In the genomic region with DNA sequence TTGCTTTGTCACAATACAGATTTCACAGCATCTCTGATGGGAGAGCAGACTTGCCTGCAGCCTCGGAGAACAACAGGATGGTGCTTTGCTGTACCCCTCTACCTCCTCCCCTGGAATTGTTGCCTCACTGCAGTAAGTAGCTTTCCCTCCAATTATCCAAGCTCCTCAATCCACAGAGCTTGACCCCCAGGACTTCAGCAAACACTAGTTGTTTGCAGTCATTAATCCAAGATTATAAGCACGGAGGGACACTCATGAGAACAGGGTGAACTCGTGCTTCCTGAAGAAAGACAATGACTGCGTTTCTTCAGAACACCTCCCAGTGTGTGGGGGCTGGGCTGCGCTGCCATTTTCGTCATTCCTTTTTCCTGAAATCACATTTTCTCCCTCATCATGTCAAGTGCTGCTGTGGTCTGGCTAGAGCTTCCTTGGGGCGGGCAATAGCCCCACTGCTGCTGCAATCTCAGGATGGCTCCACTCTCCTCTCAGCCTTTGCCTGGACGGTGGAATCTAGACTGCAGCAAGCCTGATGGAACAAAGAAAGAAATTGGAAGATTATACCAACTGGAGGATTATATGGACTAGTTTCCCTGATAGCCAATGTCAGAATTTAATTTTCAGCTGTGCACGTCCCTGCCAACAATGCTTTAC, we compare ENCODE assay signal across 15 mouse cellular contexts.
DNase-seq lines count a peak whose midpoint lies in the region; ATAC-seq lines count a peak whose summit lies in the region.
"Had no signal": no experiment of that assay in that cellular context is flagged by ENCODE, and none has a peak within 500 bp of the region (broad histone marks: within the 10 kb centered on the region; RNA-seq: fewer than 3 reads in every experiment).

No protein-coding gene starts in this region.

- WGBS in forebrain, embryonic 14.5 days, result 17% methylated on average over 9 of the region's 9 CpGs
- 20% methylated on average over 9 of the region's 9 CpGs for WGBS in midbrain, embryonic 13.5 days

- no peaks in the 10 kb centered on the region for H3K4me1 ChIP-seq in forebrain, embryonic 14.5 days (ENCODE audit: control insufficient read depth, insufficient read depth, low read length)
- H3K4me1 ChIP-seq in midbrain, embryonic 13.5 days (replicated peaks), result peaks cover 6% of the 10 kb centered on the region
- H3K4me1 ChIP-seq: limb, embryonic 10.5 days had no signal

- H3K9me3 ChIP-seq in forebrain, embryonic 14.5 days (replicated peaks; ENCODE audit: control insufficient read depth, low read length), result no peaks in the 10 kb centered on the region
- no peaks in the 10 kb centered on the region for H3K9me3 ChIP-seq in midbrain, embryonic 13.5 days
- H3K9me3 ChIP-seq: limb, embryonic 10.5 days had no signal

- H3K27me3 ChIP-seq in forebrain, embryonic 14.5 days (replicated peaks; ENCODE audit: control insufficient read depth, insufficient read depth, low read length), result no peaks in the 10 kb centered on the region
- no peaks in the 10 kb centered on the region for H3K27me3 ChIP-seq in midbrain, embryonic 13.5 days

- no peak overlapping the region for H3K9ac ChIP-seq in forebrain, embryonic 14.5 days (ENCODE audit: low read length)
- no peak overlapping the region; the same call in 1 of the 2 replicates for H3K9ac ChIP-seq in midbrain, embryonic 13.5 days (replicated peaks)

- DNase-seq in Muller cell, postnatal 12 days (ENCODE audit: inconsistent ontology term), result peak; percentile 51
- peak; percentile 5 for DNase-seq in embryo, embryonic 11 days
- DNase-seq in forebrain, embryonic 14.5 days (ENCODE audit: low spot score), result peak; percentile 23
- no peak for DNase-seq in ovary, postnatal 36 days (ENCODE audit: low spot score)
- no peak for DNase-seq in adrenal gland, postnatal 14 days
- DNase-seq in ovary, adult 18-20 months (ENCODE audit: low spot score), result no peak
- DNase-seq in gastrocnemius, adult 18-20 months (ENCODE audit: low spot score), result no peak
- DNase-seq: adrenal gland, adult 2 months; cerebellum, postnatal 36 days; layer of hippocampus, adult 9-11 months; lung, postnatal 4 days; right cerebral cortex, adult 18-20 months had no signal

- ATAC-seq in forebrain, embryonic 14.5 days, result peak; percentile 46
- peak; percentile 86 for ATAC-seq in midbrain, embryonic 13.5 days
- ATAC-seq: Patski had no signal

- H3K4me3 ChIP-seq in forebrain, embryonic 14.5 days (ENCODE audit: low read depth, low read length), result no peak overlapping the region
- no peak overlapping the region; the same call in 1 of the 2 replicates for H3K4me3 ChIP-seq in midbrain, embryonic 13.5 days (replicated peaks)
- H3K4me3 ChIP-seq: limb, embryonic 10.5 days had no signal

- H3K36me3 ChIP-seq in forebrain, embryonic 14.5 days (ENCODE audit: control insufficient read depth, insufficient read depth, low read length), result no peaks in the 10 kb centered on the region
- H3K36me3 ChIP-seq in midbrain, embryonic 13.5 days, result no peaks in the 10 kb centered on the region
- H3K36me3 ChIP-seq: limb, embryonic 10.5 days had no signal

- H3K27ac ChIP-seq in forebrain, embryonic 14.5 days (ENCODE audit: low read depth, low read length), result no peak overlapping the region
- peak overlapping the region; percentile 60 for H3K27ac ChIP-seq in midbrain, embryonic 13.5 days
- H3K27ac ChIP-seq: limb, embryonic 10.5 days had no signal

- peak overlapping the region; percentile 28 for H3K4me2 ChIP-seq in forebrain, embryonic 14.5 days (ENCODE audit: low read length)
- peak overlapping the region; percentile 37 for H3K4me2 ChIP-seq in midbrain, embryonic 13.5 days (replicated peaks)

Comparison
In these comparisons a context has a peak if more than half of its experiments do, and no peak if none do; other contexts are left out.
1. DNase-seq: peak in Muller cell, postnatal 12 days (single experiment), embryo, embryonic 11 days (single experiment) and forebrain, embryonic 14.5 days (single experiment); none in ovary, postnatal 36 days (single experiment), adrenal gland, postnatal 14 days (single experiment), ovary, adult 18-20 months (single experiment) and gastrocnemius, adult 18-20 months (single experiment).